Mouse (Mus musculus) cerebellum, adult 2 months (tissue): ENCODE results near the gene Mvb12b.

Experiments
- CTCF ChIP-seq: fragments of 200-500 bp; IDR thresholded peaks from 2 replicates; pipeline ENCODE4 v1.5.1; 2011; ENCODE audit warnings: low read depth, mild to moderate bottlenecking, control low read depth, low read length, moderate library complexity, borderline replicate concordance; ENCODE audit not compliant: insufficient read depth
- POLR2A ChIP-seq: fragments of 200-500 bp; IDR thresholded peaks from 2 replicates; pipeline ENCODE4 v1.6.1; 2011; ENCODE audit warnings: low read length, control low read depth, borderline replicate concordance; ENCODE audit not compliant: insufficient read depth

DNA sequence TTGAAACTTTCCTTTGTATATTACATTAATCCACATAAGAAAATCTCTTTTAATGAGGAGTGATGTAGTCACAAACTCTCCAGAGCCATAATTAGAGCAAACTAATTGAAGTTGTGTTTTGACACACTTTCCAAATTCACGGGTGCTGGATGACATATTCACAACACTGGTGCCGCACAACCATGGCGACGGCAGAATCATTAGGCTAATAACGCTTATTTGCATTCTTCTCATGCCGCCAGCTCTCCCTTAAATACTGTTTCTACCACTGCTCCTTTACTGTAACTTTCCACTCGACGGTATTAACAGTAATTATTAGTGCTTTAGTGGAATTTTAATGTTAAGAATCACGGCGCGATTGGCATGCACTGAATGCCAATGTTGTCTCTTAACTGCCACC lies 74.8 kb downstream of the Mvb12b start:
- TF ChIP-seq CTCF (no peak), POLR2A (no peak)
